Mouse (Mus musculus): Measurements from ENCODE around the gene Gmfg.

The Gmfg gene

DNA sequence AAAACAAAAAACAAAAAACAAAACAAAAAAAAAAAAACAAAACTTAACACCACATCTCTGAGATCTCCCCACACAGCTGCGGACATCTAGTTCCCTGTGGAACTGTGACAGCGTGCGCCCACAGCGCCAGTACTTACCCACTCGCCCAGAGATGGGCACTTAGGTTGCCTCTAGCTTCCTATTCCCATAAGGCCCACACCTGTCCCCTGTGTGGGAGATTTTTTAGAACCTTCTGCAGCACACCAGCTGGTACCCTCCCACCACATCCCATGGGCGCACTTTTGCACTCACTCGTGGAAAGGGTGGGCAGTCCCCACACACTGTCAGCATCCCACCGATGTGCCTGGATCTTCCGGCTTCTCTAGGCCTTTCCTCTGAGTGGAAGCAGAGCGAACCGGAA lies 45.6 kb downstream of the Gmfg start:
- no peak for DNase-seq (ENCODE audit: low spot score)

GRCm38 (mm10) chr7:28484192-28484591 lies 46.9 kb downstream of the Gmfg start:
- no peak for DNase-seq (ENCODE audit: low spot score)

DNA sequence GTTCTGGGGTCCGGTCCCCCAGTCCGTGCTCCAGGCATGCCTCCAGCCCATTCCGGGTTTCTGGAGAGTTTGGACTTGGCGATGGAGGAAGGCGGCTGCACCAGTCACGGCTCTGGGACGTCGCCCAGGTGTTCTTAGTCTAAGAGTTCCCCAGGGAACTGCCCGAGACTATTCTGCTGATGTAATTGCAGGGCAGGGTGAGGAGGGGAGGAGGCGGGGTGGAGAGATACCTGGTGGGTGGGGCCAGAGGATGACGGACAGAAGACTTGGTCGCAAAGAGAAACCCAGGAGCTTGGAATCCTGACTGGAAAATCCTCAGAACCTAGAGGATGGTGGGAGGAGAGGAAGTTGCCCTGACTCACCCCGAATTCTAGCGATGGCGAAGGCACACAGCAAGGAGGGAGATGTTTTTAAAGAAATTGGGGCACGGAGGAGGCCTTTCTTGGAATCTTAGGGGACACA lies 50.8 kb downstream of the Gmfg start:
- DNase-seq (ENCODE audit: low spot score) = peak; percentile 57

GRCm38 (mm10) chr7:28490410-28490809 lies 53.2 kb downstream of the Gmfg start:
- DNase-seq (ENCODE audit: low spot score) = peak; percentile 42

DNA sequence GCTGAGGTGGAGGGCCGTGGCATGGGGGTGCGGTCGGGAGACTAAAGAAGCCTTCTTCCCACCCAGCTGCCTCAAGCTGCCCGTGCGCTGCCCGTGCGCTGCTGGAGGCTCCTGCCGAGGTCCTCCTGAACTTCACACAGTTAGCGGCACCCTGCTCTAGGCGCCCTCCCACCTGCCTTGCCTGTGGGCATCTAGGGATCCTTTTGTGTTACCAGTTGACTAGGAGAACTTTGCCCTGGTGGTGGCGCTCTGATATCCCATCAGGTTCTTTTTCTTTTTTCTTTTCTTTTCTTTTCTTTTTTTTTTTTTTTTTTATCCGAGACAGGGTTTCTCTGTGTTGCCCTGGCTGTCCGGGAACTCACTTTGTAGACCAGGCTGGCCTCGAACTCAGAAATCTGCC lies 53.7 kb downstream of the Gmfg start:
- no peak for DNase-seq (ENCODE audit: low spot score)

- no peak for DNase-seq (ENCODE audit: low spot score)
These were observed 55.1 kb downstream of the Gmfg start for GRCm38 (mm10) chr7:28492310-28492709.

GRCm38 (mm10) chr7:28495426-28495825 lies 58.2 kb downstream of the Gmfg start:
- no peak for DNase-seq (ENCODE audit: low spot score)

Measured in MN1 (cell line).